Mouse (Mus musculus) embryo, embryonic 10.5 days (tissue): ENCODE results near the gene Serpina3c.
A peak's percentile ranks its signal among the peaks of the same experiment; 100 is the strongest.

Experiments used
- DNase-seq: peaks from one replicate; pipeline ENCODE4 v3.0.0-alpha.2; 2015; ENCODE audit warnings: low spot score

Serpina3c gene

DNA sequence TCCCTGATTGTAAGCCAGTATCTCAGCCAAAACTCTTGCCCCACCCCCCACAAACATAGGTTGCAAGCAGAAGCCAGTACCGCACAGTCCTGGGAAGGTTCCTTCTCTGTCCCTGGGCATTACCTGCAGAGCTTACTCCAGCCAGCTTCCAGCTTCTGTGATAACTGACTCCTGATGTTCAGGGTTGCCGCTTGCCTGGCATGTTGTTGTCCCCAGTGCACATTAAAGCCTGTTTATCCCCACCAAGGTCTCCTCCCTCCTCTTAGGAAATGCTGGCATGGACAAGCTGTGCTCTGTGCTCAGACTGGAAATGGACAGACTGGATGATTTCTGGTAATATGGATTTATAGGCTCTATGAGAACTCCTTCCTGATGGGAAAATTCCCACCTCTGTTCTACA is at the start of gene Serpina3c:
Gene Serpina3c (minus strand): TSS at position 215 of the 400 bp plus-strand sequence.
- DNase-seq, result no peak

DNA sequence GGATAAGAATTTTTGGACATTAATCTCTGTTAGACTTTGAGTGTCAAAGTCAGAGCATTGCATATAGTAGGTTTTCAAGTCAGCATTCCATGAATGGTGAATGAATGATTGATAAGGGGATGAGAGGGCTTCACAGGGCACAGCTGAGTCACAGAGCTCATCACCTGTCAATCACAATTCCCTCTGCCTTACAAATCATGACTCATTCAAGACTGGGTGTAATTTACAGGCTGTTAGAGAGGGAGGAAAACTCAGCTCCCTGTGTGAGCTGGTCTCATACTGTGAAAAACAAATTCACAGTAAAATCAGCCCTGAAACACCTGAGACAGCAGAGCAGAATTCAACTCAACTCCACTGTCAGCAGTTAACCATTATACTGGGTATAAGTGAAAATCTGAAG is 37.2 kb upstream of the Serpina3c start:
- no peak for DNase-seq

GRCm38 (mm10) chr12:104189246-104189645 is 35.6 kb upstream of the Serpina3c start:
- DNase-seq, result no peak

DNA sequence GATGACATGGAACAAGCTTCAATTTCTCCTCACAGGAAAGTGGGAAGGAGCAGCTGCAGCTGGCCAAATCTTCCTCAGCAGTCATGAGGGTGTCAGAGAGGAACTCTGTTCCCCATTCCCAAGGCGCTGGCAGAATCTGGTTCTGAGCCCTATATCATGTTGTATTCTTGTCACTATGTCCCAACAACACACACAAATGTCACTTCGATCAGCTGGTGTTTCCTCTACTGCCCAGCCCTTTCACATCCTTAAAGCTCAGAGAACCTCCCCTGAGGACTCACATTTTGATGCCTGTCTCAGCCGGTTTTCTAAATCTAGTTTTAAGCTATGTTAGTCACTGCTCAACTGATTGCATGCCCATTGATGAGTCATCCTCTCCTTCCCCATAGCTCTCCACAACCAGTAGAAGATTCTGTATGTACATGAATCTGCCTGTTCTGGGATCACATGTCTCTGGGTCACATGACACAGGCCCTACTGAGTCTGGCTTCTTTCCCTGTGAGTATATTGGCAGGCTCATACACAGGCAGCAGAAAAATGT is 32.4 kb upstream of the Serpina3c start:
- DNase-seq, result no peak

DNA sequence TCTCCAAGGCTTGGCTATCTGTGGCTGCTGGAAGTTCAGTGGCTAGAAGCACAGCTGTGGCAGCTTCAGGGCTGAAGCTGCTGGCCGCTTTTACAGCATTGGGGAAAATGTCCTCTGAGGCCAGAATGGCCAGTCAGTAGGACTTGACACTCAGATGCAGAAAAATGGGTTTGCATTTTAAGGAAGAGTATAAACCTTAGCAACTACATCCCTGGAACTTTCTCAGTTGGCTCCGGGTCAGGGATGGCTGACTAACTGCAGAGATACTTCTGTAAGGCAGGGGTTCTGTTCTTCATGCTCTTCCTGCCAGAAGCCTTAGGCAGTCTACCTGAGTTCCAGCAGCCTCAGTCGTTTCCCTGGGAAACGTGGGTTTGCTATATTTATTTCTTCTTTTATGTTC is 31.4 kb upstream of the Serpina3c start:
- DNase-seq, result no peak

DNA sequence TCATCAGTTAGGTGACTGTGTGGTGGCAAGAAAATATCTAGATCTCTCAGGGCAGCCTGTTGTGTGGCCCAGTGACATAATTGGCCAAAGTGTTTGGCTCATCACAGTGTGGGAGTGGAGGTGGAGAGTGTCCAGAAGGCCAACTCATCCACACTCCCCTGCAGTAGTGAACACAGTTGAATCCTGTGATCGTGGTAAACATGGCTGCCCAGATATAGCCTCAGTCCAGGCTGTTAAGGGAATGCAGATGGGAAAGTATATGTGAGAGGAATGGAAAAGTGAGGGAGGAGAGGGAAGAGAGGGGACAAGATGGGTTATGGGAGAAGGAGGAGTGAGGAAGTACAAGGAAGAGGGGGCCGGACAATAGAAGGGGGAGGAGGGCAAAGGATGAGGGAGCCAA is 25.3 kb upstream of the Serpina3c start:
- DNase-seq, result no peak

DNA sequence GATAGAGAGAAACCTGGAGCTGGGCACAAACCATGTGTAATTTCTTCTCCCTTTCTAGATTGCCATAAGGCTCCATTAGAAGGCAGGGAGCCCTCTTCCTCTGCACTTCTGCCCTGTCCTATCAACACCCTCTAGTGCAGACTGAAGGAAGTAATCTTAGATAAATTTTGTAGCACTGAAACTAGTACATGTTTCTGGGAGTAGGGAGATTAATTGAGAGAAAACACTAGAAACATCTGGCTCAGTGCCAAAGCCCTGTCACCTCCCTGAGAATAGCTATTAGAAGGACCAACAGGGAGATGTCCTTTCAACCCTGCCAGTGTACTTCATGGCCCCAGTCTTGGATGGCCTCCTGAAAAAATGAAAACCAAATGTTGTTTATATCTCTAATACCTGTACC is 24.9 kb upstream of the Serpina3c start:
- no peak for DNase-seq

DNA sequence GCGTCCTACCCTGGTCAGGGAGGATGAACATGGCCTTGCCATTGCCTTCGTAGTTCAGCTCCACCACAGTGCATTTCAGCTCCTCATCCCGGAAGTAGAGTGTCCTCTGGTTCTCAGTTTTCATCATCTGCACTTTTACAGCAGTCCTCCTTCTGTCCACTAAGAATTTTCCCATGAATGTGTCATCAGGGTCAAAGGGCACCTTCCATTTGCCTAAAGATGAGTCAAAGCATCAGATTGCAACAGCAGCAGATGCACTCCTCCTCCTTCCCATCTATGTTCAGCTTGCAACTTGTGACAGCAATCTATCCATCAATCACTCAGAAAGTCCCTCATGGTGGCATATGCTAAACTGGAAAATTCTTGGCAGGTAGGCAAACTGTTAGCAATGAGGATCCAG is 22.0 kb upstream of the Serpina3c start:
- DNase-seq, result peak; percentile 3

DNA sequence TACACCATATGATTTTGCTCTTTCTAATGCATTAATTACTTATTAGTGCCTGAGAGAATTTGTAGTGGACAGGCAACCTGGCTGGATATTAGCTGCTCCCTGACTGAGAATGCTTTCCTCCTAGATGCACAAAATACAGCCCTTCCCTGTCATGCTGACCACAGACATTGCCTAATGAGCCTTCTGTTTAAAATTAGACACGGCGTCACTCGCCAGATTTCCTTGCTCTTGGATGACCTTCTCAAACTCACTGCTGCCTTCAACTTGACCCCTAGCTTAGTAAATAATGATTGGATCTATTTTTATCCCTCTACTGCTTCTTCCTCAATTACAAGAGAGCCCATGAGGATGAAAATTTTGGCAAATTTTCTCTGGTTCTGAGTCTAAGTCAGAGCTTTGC is 21.1 kb upstream of the Serpina3c start:
- DNase-seq, result peak; percentile 12

GRCm38 (mm10) chr12:104153041-104153645 is 527 bp downstream of the Serpina3c start:
- no peak for DNase-seq

GRCm38 (mm10) chr12:104151989-104152388 is 1.7 kb downstream of the Serpina3c start:
- no peak for DNase-seq

GRCm38 (mm10) chr12:104145571-104145970 is 8.1 kb downstream of the Serpina3c start:
- no peak for DNase-seq

DNA sequence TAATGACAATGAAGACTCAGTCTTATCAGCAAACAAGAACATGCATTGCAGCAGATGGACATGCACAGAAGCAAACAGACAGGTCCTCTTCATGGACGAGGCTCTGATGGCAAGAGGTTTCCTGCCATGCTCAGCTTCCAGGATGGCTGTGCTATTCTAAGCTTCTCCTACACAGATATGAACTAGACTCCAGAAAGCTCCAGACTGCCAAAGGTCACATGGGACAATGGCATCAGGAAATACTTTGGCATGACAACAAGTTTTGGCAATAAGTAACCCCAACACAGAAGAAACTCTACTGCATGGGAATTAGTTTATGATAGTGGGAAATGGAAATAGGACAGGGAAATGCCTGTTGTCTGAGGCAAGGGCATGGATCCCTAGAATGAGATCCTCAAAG is 10.4 kb downstream of the Serpina3c start:
- no peak for DNase-seq

DNA sequence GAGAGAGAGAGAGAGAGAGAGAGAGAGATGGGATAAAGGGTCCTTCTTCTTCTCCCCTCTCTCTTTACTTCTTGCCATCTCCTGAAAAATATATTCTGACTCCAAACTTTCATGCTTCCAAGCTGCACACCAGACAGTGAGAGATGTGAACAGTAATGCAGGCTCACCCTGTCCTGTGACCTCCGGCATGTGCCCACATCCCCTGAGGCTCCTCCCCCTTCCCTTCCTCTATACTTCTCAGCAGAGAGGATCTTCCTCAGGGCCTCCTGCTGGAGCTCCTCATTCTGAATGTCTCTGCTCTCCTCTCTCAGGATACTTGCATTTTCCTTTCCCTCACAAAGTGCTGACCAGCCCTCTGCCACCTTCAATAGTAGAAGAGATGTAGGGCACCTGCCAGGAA is 11.2 kb downstream of the Serpina3c start:
- DNase-seq, result no peak

- DNase-seq, result no peak
These were observed 12.2 kb downstream of the Serpina3c start for GRCm38 (mm10) chr12:104141506-104141905.

DNA sequence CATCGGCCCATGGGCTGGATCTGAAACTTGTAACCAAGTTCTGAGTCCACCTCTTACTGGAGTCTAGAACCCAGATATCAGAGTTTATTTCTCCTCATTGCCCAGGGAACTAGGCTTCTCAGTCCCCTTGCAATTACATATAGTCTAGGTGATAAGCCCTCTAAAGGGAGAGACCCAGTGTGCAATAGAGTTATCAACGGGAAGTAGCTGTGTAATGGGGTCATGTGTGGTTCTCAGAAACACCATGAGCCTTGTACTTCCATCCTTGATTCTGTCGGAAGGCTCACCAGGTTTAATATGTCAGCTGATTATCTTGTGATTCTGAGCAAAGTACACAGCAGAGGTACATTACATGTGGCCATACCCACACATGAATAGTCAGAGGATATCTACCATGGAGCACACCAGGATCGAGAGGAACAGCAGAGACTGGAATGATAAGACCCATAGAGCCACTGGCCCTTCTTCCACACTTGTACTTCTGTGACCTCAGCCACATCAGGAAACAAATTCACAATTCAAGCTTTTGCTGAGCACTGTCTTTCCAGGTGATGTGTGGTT is 13.0 kb downstream of the Serpina3c start:
- no peak for DNase-seq

DNA sequence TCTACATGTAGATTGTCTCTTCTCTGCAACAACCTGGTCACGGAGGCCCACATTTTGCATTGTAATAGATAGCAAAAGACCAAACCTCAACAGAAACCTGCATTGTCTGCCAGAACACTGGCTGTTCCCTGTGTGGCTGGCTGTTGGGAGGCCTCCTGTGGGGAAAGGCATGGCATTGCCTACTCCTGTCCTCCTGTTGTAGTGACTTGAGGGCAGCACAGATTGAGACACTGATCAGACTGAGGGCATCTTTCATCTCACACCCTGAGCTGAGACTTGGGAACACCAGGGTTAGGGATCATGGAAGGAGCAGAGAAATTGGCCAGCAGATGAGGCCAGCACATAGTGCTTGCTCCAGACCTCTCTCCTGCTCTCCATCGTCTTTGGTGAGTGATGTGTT is 15.5 kb downstream of the Serpina3c start:
- no peak for DNase-seq

- DNase-seq, result no peak
These were observed 22.6 kb downstream of the Serpina3c start for GRCm38 (mm10) chr12:104131041-104131440.

GRCm38 (mm10) chr12:104127696-104128095 is 26.0 kb downstream of the Serpina3c start, which contains the start of gene Serpina3b:
TSS of gene Serpina3b (plus strand) at chr12:104127996.
- DNase-seq, result no peak

GRCm38 (mm10) chr12:104125021-104125560 is 28.6 kb downstream of the Serpina3c start:
- no peak for DNase-seq

DNA sequence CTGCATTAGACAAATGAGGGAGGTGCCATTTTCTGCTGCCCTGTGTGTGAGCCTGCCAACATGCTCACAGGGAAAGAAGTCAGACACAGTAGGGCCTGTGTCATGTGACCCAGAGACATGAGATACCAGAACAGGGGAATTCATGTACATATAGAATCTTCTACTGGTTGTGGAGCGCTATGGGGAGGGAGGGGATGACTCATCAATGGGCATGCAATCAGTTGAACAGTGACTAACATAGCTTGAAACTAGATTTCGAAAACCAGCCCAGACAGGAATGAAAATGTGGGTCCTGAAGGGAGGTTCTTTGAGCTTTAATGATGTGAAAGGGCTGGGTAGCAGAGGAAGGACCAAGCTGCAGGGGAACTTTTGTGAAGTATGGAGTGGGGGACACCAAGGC is 29.7 kb downstream of the Serpina3c start:
- DNase-seq, result no peak

GRCm38 (mm10) chr12:104123097-104123496 is 30.6 kb downstream of the Serpina3c start:
- DNase-seq, result no peak

DNA sequence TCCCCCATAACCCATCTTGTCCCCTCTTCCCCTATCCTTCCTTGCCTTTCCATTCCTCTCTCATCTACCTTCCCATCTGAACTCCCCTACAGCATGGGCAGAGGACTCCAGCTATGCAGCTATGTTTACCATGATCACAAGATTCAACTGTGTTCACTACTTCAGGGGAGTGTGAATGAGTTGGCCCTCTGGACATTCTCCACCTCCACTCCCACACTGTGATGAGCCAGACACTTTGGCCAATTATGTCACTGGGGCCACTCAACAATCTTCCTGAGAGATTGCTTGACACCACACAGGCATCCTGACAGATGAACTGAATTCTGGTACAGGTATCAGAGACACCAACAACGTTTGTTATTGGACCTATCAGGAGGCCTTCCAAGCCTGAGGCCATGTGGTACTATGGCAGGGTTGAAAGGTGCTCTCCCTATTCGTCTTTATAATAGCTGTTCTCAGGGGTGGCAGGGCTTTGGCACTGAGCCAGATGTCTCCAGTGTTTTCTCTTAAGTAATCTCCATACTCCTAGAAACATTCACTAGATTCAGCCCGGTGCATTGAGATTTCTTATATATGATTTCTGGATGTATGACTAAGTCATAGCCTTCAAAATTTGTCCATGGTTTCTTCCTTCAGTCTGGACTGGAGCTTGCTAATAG is 38.6 kb downstream of the Serpina3c start:
- DNase-seq, result no peak
